Mouse (Mus musculus): ENCODE measurements around the gene Dcps. TPM values are rescaled to one million over a fixed set of nuclear protein-coding genes. Genes with fewer than 3 reads are reported as not detected.
"Not testable (repeated sequence)": the region's sequence is repeated elsewhere in the genome, so short reads cannot be mapped to it uniquely, and the experiment has no call there.

Gene Dcps
- total RNA-seq, 4 experiments from 2014 or later = 13.8 to 15.8 (median 14.1) TPM

- no peak for DNase-seq (ENCODE audit: low spot score)
These were observed 331 bp upstream of the Dcps start for GRCm38 (mm10) chr9:35176124-35176659.

GRCm38 (mm10) chr9:35173331-35173730 is 2.5 kb downstream of the Dcps start:
- no peak for DNase-seq (ENCODE audit: low spot score)

- no peak for DNase-seq (ENCODE audit: low spot score)
These were observed 5.8 kb downstream of the Dcps start for GRCm38 (mm10) chr9:35170071-35170470.

GRCm38 (mm10) chr9:35166798-35167635 is 8.8 kb downstream of the Dcps start:
- DNase-seq (ENCODE audit: low spot score) = no peak

GRCm38 (mm10) chr9:35166144-35166797 is 9.6 kb downstream of the Dcps start:
- DNase-seq (ENCODE audit: low spot score) = peak; percentile 53

- no peak for DNase-seq (ENCODE audit: low spot score)
These were observed 11.6 kb downstream of the Dcps start for GRCm38 (mm10) chr9:35164142-35164874.

GRCm38 (mm10) chr9:35163011-35163690 is 12.7 kb downstream of the Dcps start:
- DNase-seq (ENCODE audit: low spot score) = peak; percentile 81

- no peak for DNase-seq (ENCODE audit: low spot score)
These were observed 14.1 kb downstream of the Dcps start for GRCm38 (mm10) chr9:35161721-35162120.

GRCm38 (mm10) chr9:35160662-35161061 is 15.2 kb downstream of the Dcps start:
- DNase-seq (ENCODE audit: low spot score) = no peak

GRCm38 (mm10) chr9:35158477-35158876 is 17.4 kb downstream of the Dcps start:
- no peak for DNase-seq (ENCODE audit: low spot score)

- no peak for DNase-seq (ENCODE audit: low spot score)
These were observed 19.0 kb downstream of the Dcps start for GRCm38 (mm10) chr9:35156862-35157261.

- peak; percentile 71 for DNase-seq (ENCODE audit: low spot score)
These were observed 19.7 kb downstream of the Dcps start for GRCm38 (mm10) chr9:35156002-35156710.

- DNase-seq (ENCODE audit: low spot score) = no peak
These were observed 22.9 kb downstream of the Dcps start for GRCm38 (mm10) chr9:35152923-35153322.

- not testable (repeated sequence) for DNase-seq (ENCODE audit: low spot score)
These were observed 27.0 kb downstream of the Dcps start for GRCm38 (mm10) chr9:35148822-35149221.

- DNase-seq (ENCODE audit: low spot score) = not testable (repeated sequence)
These were observed 28.6 kb downstream of the Dcps start for GRCm38 (mm10) chr9:35147261-35147660.

- no peak for DNase-seq (ENCODE audit: low spot score)
These were observed 30.0 kb downstream of the Dcps start for GRCm38 (mm10) chr9:35145829-35146228.

GRCm38 (mm10) chr9:35145118-35145517 is 30.7 kb downstream of the Dcps start:
- DNase-seq (ENCODE audit: low spot score) = no peak

GRCm38 (mm10) chr9:35142221-35142620 is 33.6 kb downstream of the Dcps start:
- DNase-seq (ENCODE audit: low spot score) = no peak

- DNase-seq (ENCODE audit: low spot score) = no peak
These were observed 36.6 kb downstream of the Dcps start for GRCm38 (mm10) chr9:35139231-35139744.

- no peak for DNase-seq (ENCODE audit: low spot score)
These were observed 37.8 kb downstream of the Dcps start for GRCm38 (mm10) chr9:35138029-35138428.

- no peak for DNase-seq (ENCODE audit: low spot score)
These were observed 40.3 kb downstream of the Dcps start for GRCm38 (mm10) chr9:35135575-35135974.
